Mouse (Mus musculus) MEL (cell line): Measurements from ENCODE around the gene Prrg2. TPM values are rescaled to one million over a fixed set of nuclear protein-coding genes. Genes with fewer than 3 reads are reported as not detected.

ENCODE experiments used
- DNase-seq: peaks from one replicate; pipeline ENCODE4 v3.0.0; 2011; ENCODE audit warnings: low read depth, low spot score
- H3K27ac ChIP-seq: 2 replicates; pipeline ENCODE4 v1.5.1; 2012; ENCODE audit warnings: low read depth, mild to moderate bottlenecking, control low read depth, low read length, moderate library complexity; ENCODE audit not compliant: control insufficient read depth
- H3K27me3 ChIP-seq, 2 experiments: fragments of 150-350 bp in 1 of 2; sonication (generic) in 1 of 2; 2 replicates each; pipeline ENCODE4 v1.6.1; 2012; ENCODE audit warnings: low read length in 2 of 2, mild to moderate bottlenecking in 2 of 2, improper control_type of control experiment in 1 of 2, moderate library complexity in 1 of 2; ENCODE audit not compliant: insufficient read depth in 2 of 2, control insufficient read depth in 1 of 2
- H3K36me3 ChIP-seq, 2 experiments: 2 replicates each; pipeline ENCODE4 v1.6.1; 2012 to 2014; ENCODE audit warnings: low read length in 2 of 2, improper control_type of control experiment in 1 of 2, inconsistent platforms in 1 of 2, mild to moderate bottlenecking in 1 of 2; ENCODE audit not compliant: insufficient read depth in 2 of 2, control insufficient read depth in 1 of 2
- H3K4me1 ChIP-seq, 2 experiments: fragments of 150-350 bp in 1 of 2; sonication (generic) in 1 of 2; 2 replicates each; pipeline ENCODE4 v1.6.1; 2012; ENCODE audit warnings: low read length in 2 of 2, improper control_type of control experiment in 1 of 2, mild to moderate bottlenecking in 1 of 2; ENCODE audit not compliant: insufficient read depth in 2 of 2, control insufficient read depth in 1 of 2
- H3K4me3 ChIP-seq, 2 experiments: fragments of 150-350 bp in 1 of 2; sonication (generic) in 1 of 2; 2 replicates each; pipeline ENCODE4 v1.5.1; 2012; ENCODE audit warnings: low read depth in 2 of 2, low read length in 2 of 2, mild to moderate bottlenecking in 2 of 2, moderate library complexity in 2 of 2, control low read depth in 1 of 2, improper control_type of control experiment in 1 of 2; ENCODE audit not compliant: control insufficient read depth in 1 of 2, insufficient read depth in 1 of 2
- H3K79me2 ChIP-seq: 2 replicates; pipeline ENCODE4 v1.6.1; 2012; ENCODE audit warnings: mild to moderate bottlenecking, low read length, moderate library complexity; ENCODE audit not compliant: control insufficient read depth, poor library complexity, insufficient read depth
- H3K9ac ChIP-seq: 2 replicates; pipeline ENCODE4 v1.6.1; 2012; ENCODE audit warnings: low read depth, mild to moderate bottlenecking, control low read depth, low read length, moderate library complexity; ENCODE audit not compliant: control insufficient read depth, poor library complexity, severe bottlenecking
- H3K9me3 ChIP-seq: fragments of 150-350 bp; sonication (generic); replicated peaks from 2 replicates; pipeline ENCODE4 v1.6.1; 2012; ENCODE audit warnings: mild to moderate bottlenecking, low read length, improper control_type of control experiment, moderate library complexity; ENCODE audit not compliant: insufficient read depth
- BHLHE40 ChIP-seq: IDR thresholded peaks from 2 replicates; pipeline ENCODE4 v1.6.1; 2012; ENCODE audit warnings: low read depth, mild to moderate bottlenecking, inconsistent platforms, low read length, improper control_type of control experiment, borderline replicate concordance
- CHD1 ChIP-seq: IDR thresholded peaks from 2 replicates; pipeline ENCODE4 v1.6.1; 2012; ENCODE audit warnings: low read depth, mild to moderate bottlenecking, inconsistent platforms, low read length, improper control_type of control experiment
- CHD2 ChIP-seq: IDR thresholded peaks from 2 replicates; pipeline ENCODE4 v1.6.1; 2011; ENCODE audit warnings: low read length, improper control_type of control experiment
- CTCF ChIP-seq, 3 experiments: IDR thresholded peaks in 2 of 3; conservative IDR thresholded peaks in 1 of 3; 2 replicates each; pipeline ENCODE4 v1.5.1; 2011 to 2012; ENCODE audit warnings: low read length in 3 of 3, low read depth in 2 of 3, mild to moderate bottlenecking in 2 of 3, improper control_type of control experiment in 1 of 3, inconsistent platforms in 1 of 3, mixed read lengths in 1 of 3, moderate library complexity in 1 of 3; ENCODE audit not compliant: control insufficient read depth in 1 of 3, insufficient read depth in 1 of 3, poor library complexity in 1 of 3, severe bottlenecking in 1 of 3
- E2F4 ChIP-seq: IDR thresholded peaks from 2 replicates; pipeline ENCODE4 v1.6.1; 2011; ENCODE audit warnings: low read depth, low read length, improper control_type of control experiment, borderline replicate concordance
- ELF1 ChIP-seq: IDR thresholded peaks from 2 replicates; pipeline ENCODE4 v1.6.1; 2014; ENCODE audit warnings: low read depth, mild to moderate bottlenecking, inconsistent platforms, low read length, improper control_type of control experiment, moderate library complexity
- EP300 ChIP-seq, 2 experiments: IDR thresholded peaks; 2 replicates each; pipeline ENCODE4 v1.6.1; 2011; ENCODE audit warnings: improper control_type of control experiment in 2 of 2, low read length in 2 of 2, low read depth in 1 of 2, mild to moderate bottlenecking in 1 of 2
- ETS1 ChIP-seq: IDR thresholded peaks from 2 replicates; pipeline ENCODE4 v1.6.1; 2012; ENCODE audit warnings: low read depth, mild to moderate bottlenecking, inconsistent platforms, low read length, improper control_type of control experiment, moderate library complexity
- GABPA ChIP-seq: IDR thresholded peaks from 2 replicates; pipeline ENCODE4 v1.6.1; 2012; ENCODE audit warnings: low read depth, mild to moderate bottlenecking, inconsistent platforms, low read length, improper control_type of control experiment, moderate library complexity
- GATA1 ChIP-seq: IDR thresholded peaks from 2 replicates; pipeline ENCODE4 v1.6.1; 2011; ENCODE audit warnings: low read depth, low read length, improper control_type of control experiment
- HCFC1 ChIP-seq: IDR thresholded peaks from 2 replicates; pipeline ENCODE4 v1.6.1; 2012; ENCODE audit warnings: low read depth, mild to moderate bottlenecking, inconsistent platforms, low read length, improper control_type of control experiment, moderate library complexity
- JUND ChIP-seq: IDR thresholded peaks from 2 replicates; pipeline ENCODE4 v1.6.1; 2011; ENCODE audit warnings: low read depth, mild to moderate bottlenecking, improper control_type of control experiment, low read length
- KAT2A ChIP-seq: conservative IDR thresholded peaks from 2 replicates; pipeline ENCODE4 v1.6.1; 2012; ENCODE audit warnings: low read depth, low read length, improper control_type of control experiment, inconsistent platforms
- MAFK ChIP-seq: IDR thresholded peaks from 2 replicates; pipeline ENCODE4 v1.6.1; 2011; ENCODE audit warnings: low read depth, mild to moderate bottlenecking, low read length, improper control_type of control experiment, borderline replicate concordance
- MAX ChIP-seq: IDR thresholded peaks from 2 replicates; pipeline ENCODE4 v1.6.1; 2011; ENCODE audit warnings: low read length, improper control_type of control experiment
- MAZ ChIP-seq: IDR thresholded peaks from 2 replicates; pipeline ENCODE4 v1.6.1; 2012; ENCODE audit warnings: low read depth, mild to moderate bottlenecking, inconsistent platforms, low read length, improper control_type of control experiment
- MEF2A ChIP-seq: IDR thresholded peaks from 2 replicates; pipeline ENCODE4 v1.6.1; 2014; ENCODE audit warnings: low read depth, mild to moderate bottlenecking, inconsistent platforms, low read length, improper control_type of control experiment; ENCODE audit not compliant: poor library complexity, insufficient replicate concordance, severe bottlenecking; ENCODE audit errors: extremely low read depth
- MXI1 ChIP-seq: IDR thresholded peaks from 2 replicates; pipeline ENCODE4 v1.6.1; 2011; ENCODE audit warnings: mild to moderate bottlenecking, low read depth, low read length, improper control_type of control experiment
- MYB ChIP-seq: IDR thresholded peaks from 2 replicates; pipeline ENCODE4 v1.6.1; 2011; ENCODE audit warnings: mild to moderate bottlenecking, low read depth, low read length, improper control_type of control experiment
- MYC ChIP-seq: IDR thresholded peaks from 2 replicates; pipeline ENCODE4 v1.6.1; 2011; ENCODE audit warnings: low read depth, mild to moderate bottlenecking, low read length, improper control_type of control experiment, moderate library complexity
- NELFE ChIP-seq: IDR thresholded peaks from 2 replicates; pipeline ENCODE4 v1.6.1; 2011; ENCODE audit warnings: low read depth, low read length, improper control_type of control experiment
- NRF1 ChIP-seq: IDR thresholded peaks from 2 replicates; pipeline ENCODE4 v1.6.1; 2014; ENCODE audit warnings: low read depth, mild to moderate bottlenecking, inconsistent platforms, low read length, improper control_type of control experiment, moderate library complexity; ENCODE audit not compliant: poor library complexity, insufficient read depth, severe bottlenecking
- POLR2A ChIP-seq, 2 experiments: IDR thresholded peaks; 2 replicates each; pipeline ENCODE4 v1.6.1; 2011 to 2012; ENCODE audit warnings: low read length in 2 of 2, mild to moderate bottlenecking in 2 of 2, control low read depth in 1 of 2, improper control_type of control experiment in 1 of 2, low read depth in 1 of 2, moderate library complexity in 1 of 2; ENCODE audit not compliant: control insufficient read depth in 1 of 2, insufficient read depth in 1 of 2, poor library complexity in 1 of 2
- POLR2AphosphoS2 ChIP-seq: IDR thresholded peaks from 2 replicates; pipeline ENCODE4 v1.6.1; 2011; ENCODE audit warnings: low read length, improper control_type of control experiment
- POLR2AphosphoS5 ChIP-seq: IDR thresholded peaks from 2 replicates; pipeline ENCODE4 v1.6.1; 2012; ENCODE audit warnings: low read depth, borderline replicate concordance, mild to moderate bottlenecking, inconsistent platforms, low read length, moderate library complexity, mixed read lengths
- RAD21 ChIP-seq: IDR thresholded peaks from 2 replicates; pipeline ENCODE4 v1.6.1; 2011; ENCODE audit warnings: mild to moderate bottlenecking, low read depth, low read length, improper control_type of control experiment
- RCOR1 ChIP-seq: IDR thresholded peaks from 2 replicates; pipeline ENCODE4 v1.6.1; 2012; ENCODE audit warnings: low read depth, mild to moderate bottlenecking, inconsistent platforms, low read length, improper control_type of control experiment
- SIN3A ChIP-seq: IDR thresholded peaks from 2 replicates; pipeline ENCODE4 v1.6.1; 2012; ENCODE audit warnings: low read length, improper control_type of control experiment, inconsistent platforms
- SMC3 ChIP-seq: IDR thresholded peaks from 2 replicates; pipeline ENCODE4 v1.6.1; 2011; ENCODE audit warnings: low read depth, low read length, improper control_type of control experiment
- TAL1 ChIP-seq: IDR thresholded peaks from 2 replicates; pipeline ENCODE4 v1.6.1; 2012; ENCODE audit warnings: mild to moderate bottlenecking, inconsistent platforms, low read length, moderate library complexity, mixed read lengths
- TBP ChIP-seq: IDR thresholded peaks from 2 replicates; pipeline ENCODE4 v1.8.0; 2011; ENCODE audit warnings: low read depth, low read length, improper control_type of control experiment
- TCF12 ChIP-seq: IDR thresholded peaks from 2 replicates; pipeline ENCODE4 v1.6.1; 2014; ENCODE audit warnings: low read depth, mild to moderate bottlenecking, inconsistent platforms, low read length, improper control_type of control experiment, moderate library complexity
- UBTF ChIP-seq: IDR thresholded peaks from 2 replicates; pipeline ENCODE4 v1.6.1; 2012; ENCODE audit warnings: low read depth, mild to moderate bottlenecking, inconsistent platforms, low read length, improper control_type of control experiment, moderate library complexity, borderline replicate concordance; ENCODE audit not compliant: insufficient read depth
- USF1 ChIP-seq: IDR thresholded peaks from 2 replicates; pipeline ENCODE4 v1.6.1; 2014; ENCODE audit warnings: low read depth, mild to moderate bottlenecking, inconsistent platforms, low read length, improper control_type of control experiment, moderate library complexity
- USF2 ChIP-seq, 2 experiments: IDR thresholded peaks; 2 replicates each; pipeline ENCODE4 v1.6.1; 2011 to 2012; ENCODE audit warnings: improper control_type of control experiment in 2 of 2, low read length in 2 of 2, borderline replicate concordance in 1 of 2, inconsistent platforms in 1 of 2, low read depth in 1 of 2, mild to moderate bottlenecking in 1 of 2; ENCODE audit not compliant: insufficient read depth in 1 of 2
- ZKSCAN1 ChIP-seq: IDR thresholded peaks from 2 replicates; pipeline ENCODE4 v1.6.1; 2012; ENCODE audit warnings: low read depth, mild to moderate bottlenecking, inconsistent platforms, low read length, improper control_type of control experiment, moderate library complexity
- ZMIZ1 ChIP-seq: IDR thresholded peaks from 2 replicates; pipeline ENCODE4 v1.6.1; 2012; ENCODE audit warnings: low read depth, mild to moderate bottlenecking, inconsistent platforms, low read length, improper control_type of control experiment, moderate library complexity
- ZNF384 ChIP-seq: IDR thresholded peaks from 2 replicates; pipeline ENCODE4 v1.6.1; 2012; ENCODE audit warnings: low read depth, mild to moderate bottlenecking, inconsistent platforms, low read length, improper control_type of control experiment
- polyA plus RNA-seq, 2 experiments: library from polyadenylated mRNA; stranded (reverse) in 1 of 2; unstranded in 1 of 2; fragments of >175 nt in 1 of 2; fragments of >200 nt in 1 of 2; gene quantifications; 2 replicates each; pipeline versions ENCODE4 v1.2.1 to v1.2.4; 2012; ENCODE audit warnings: low replicate concordance in 2 of 2, low read depth in 1 of 2; ENCODE audit not compliant: insufficient read length in 2 of 2, insufficient read depth in 1 of 2, missing spikeins in 1 of 2
- total RNA-seq: library from RNA; depleted of rRNA; stranded (reverse); fragments of 300-350 nt; gene quantifications from 2 replicates; pipeline ENCODE4 v1.2.3, GENCODE M21; 2012

Gene Prrg2
- total and polyA plus RNA-seq, 3 experiments: 7.5 to 16.9 TPM; not detected in 1

DNA sequence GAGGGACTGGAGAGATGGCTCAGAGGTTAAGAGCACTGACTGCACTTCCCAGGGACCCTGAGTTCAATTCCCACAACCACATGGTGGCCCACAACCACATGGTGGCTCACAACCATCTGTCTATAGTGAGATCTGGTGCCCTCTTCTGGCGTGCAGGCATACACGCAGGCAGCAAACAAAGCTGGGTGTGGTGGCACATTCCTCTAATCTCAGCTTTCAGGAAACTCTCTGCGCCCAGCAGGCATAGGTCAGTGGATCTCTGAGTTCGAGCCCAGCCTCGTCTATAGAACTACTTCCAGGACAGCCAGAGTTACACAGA, 5.5 kb upstream of the Prrg2 start:
- Histone ChIP-seq H3K4me3 (peak overlapping the region; percentile 8 to 23; a peak in 3 of 4 replicates), H3K79me2 (peaks cover 53% of the 10 kb centered on the region), H3K27ac (peak overlapping the region; percentile 69), H3K27me3 (no peaks in the 10 kb centered on the region), H3K9me3 (no peaks in the 10 kb centered on the region), H3K9ac (peak overlapping the region; percentile 57), H3K4me1 (peaks cover 0 to 16% of the 10 kb centered on the region in 2 experiments; a peak in 3 of 4 replicates), H3K36me3 (peaks cover 0 to 16% of the 10 kb centered on the region in 2 experiments; a peak in 2 of 4 replicates)
- peak; percentile 90 for DNase-seq
- TF ChIP-seq GATA1 (0 out of 2 replicates have a peak, but pooled peaks have one; percentile 10), GABPA (no peak), MAX (peak; percentile 99), ETS1 (peak; percentile 55; the same call in 1 of the 2 replicates), TAL1 (no peak), JUND (no peak), NRF1 (no peak), E2F4 (no peak), TCF12 (0 out of 2 replicates have a peak, but pooled peaks have one; percentile 11), USF1 (peak; percentile 87), UBTF (no peak), MYB (no peak), EP300 (IDR thresholded peaks at IDR 0.05; ENCODE audit: low read depth in 1 of 2, low read length in 2 of 2) (no peak), ZNF384 (peak; percentile 35; the same call in 1 of the 2 replicates), MAFK (no peak), HCFC1 (peak; percentile 60), POLR2AphosphoS2 (no peak), USF2 (IDR thresholded peaks at IDR 0.05; ENCODE audit: borderline replicate concordance in 1 of 2, insufficient read depth in 1 of 2, low read depth in 1 of 2, low read length in 2 of 2) (peak in 1 of 2 experiments; percentile 45; a peak in 1 of 4 replicates), POLR2AphosphoS5 (no peak), TBP (no peak), BHLHE40 (no peak; the same call in 1 of the 2 replicates), POLR2A (IDR thresholded peaks at IDR 0.05; ENCODE audit: control insufficient read depth in 1 of 2, insufficient read depth in 1 of 2, low read depth in 1 of 2, low read length in 2 of 2, poor library complexity in 1 of 2) (no peak), MAZ (no peak), RAD21 (peak; percentile 69), CHD2 (no peak), RCOR1 (peak; percentile 88), MEF2A (no peak), SIN3A (peak; percentile 98), KAT2A (no peak), MYC (peak; percentile 100), CTCF (IDR thresholded peaks at IDR 0.05 in 2 of 3, conservative IDR thresholded peaks at IDR 0.05 in 1 of 3; ENCODE audit: control insufficient read depth in 1 of 3, insufficient read depth in 1 of 3, low read depth in 2 of 3, low read length in 3 of 3, poor library complexity in 1 of 3, severe bottlenecking in 1 of 3) (peak; percentile 76 to 86 (median 85)), NELFE (peak; percentile 14; the same call in 1 of the 2 replicates), ELF1 (no peak), SMC3 (peak; percentile 67), CHD1 (no peak), ZKSCAN1 (no peak), MXI1 (peak; percentile 99), ZMIZ1 (no peak)
